Mouse (Mus musculus) urinary bladder, postnatal 25 days (tissue): Measurements from ENCODE around the gene Zfp710.
"Not testable (repeated sequence)": the region's sequence is repeated elsewhere in the genome, so short reads cannot be mapped to it uniquely, and the experiment has no call there.

ENCODE experiments used
- DNase-seq: peaks from one replicate; pipeline ENCODE4 v3.0.0; 2022; ENCODE audit warnings: low spot score

Zfp710 gene

GRCm38 (mm10) chr7:80024521-80025390, at the start of gene Zfp710:
Gene Zfp710, plus strand, starts transcription at chr7:80024814.
- DNase-seq: peak; percentile 70

- no peak for DNase-seq
These were observed 49.3 kb upstream of the Zfp710 start for GRCm38 (mm10) chr7:79975316-79975715.

DNA sequence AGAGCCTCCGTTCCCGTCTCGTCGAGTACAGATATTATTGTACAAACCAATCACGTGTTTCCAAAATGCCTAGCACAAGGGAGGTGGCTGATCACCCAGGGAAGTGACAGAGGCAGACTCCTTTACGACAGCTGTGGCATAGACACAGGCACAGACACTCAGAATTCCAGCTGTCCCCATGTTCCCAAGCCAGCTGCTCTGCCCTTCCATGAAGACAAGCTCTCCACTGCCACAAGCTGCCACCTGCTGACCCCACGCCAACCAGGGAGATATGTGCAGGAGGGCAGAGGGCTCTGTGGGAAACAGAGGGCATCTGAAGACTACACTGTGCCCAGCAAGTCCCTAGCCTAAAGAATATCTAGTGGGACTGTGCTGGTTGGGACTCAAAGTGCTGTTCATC, 37.9 kb upstream of the Zfp710 start:
- DNase-seq: no peak

DNA sequence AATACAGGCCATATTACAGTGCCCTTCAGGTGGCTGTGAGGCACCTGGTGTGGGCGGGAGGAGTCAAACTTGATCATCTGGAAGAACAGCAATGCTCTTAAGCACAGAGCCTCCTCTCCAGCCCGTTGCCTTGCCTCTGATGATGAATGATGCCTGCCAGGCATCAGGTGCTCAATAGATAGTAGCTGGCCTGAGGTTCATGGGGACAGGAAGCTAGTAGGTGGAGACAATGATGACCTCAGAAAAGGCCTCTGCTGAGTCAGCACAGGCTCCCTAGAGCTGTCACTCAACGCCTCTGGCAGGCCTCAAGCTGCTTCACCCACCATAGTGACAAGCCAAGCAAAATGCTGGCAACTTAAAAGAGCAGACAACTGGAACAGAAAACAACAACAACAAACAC, 36.9 kb upstream of the Zfp710 start:
- no peak for DNase-seq

- DNase-seq: not testable (repeated sequence)
These were observed 36.1 kb upstream of the Zfp710 start for GRCm38 (mm10) chr7:79988466-79988865.

GRCm38 (mm10) chr7:79994476-79994875, 30.1 kb upstream of the Zfp710 start:
- no peak for DNase-seq

GRCm38 (mm10) chr7:79997761-79998160, 26.9 kb upstream of the Zfp710 start:
- no peak for DNase-seq

GRCm38 (mm10) chr7:80002353-80003055, 22.1 kb upstream of the Zfp710 start:
- DNase-seq: no peak

- no peak for DNase-seq
These were observed 19.6 kb upstream of the Zfp710 start for GRCm38 (mm10) chr7:80004776-80005554.

GRCm38 (mm10) chr7:80010680-80011079, 13.9 kb upstream of the Zfp710 start:
- DNase-seq: no peak

DNA sequence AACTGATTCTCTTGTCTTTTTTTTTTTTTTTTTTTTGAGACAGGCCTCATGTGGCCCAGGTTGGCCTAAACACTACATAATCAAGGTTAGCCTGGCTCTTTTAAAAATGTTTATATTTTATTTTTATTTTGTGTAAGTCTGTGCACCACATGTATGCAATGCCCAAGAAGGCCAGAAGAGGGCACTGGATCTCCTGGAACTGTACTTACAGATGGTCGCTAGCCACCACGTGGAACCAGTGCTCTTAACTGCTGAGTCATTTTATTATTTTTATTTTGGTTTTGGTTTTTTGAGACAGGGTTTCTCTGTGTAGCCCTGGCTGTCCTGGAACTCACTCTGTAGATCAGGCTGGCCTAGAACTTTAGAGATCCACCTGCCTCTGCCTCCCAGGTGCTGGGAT, 13.1 kb upstream of the Zfp710 start:
- no peak for DNase-seq

DNA sequence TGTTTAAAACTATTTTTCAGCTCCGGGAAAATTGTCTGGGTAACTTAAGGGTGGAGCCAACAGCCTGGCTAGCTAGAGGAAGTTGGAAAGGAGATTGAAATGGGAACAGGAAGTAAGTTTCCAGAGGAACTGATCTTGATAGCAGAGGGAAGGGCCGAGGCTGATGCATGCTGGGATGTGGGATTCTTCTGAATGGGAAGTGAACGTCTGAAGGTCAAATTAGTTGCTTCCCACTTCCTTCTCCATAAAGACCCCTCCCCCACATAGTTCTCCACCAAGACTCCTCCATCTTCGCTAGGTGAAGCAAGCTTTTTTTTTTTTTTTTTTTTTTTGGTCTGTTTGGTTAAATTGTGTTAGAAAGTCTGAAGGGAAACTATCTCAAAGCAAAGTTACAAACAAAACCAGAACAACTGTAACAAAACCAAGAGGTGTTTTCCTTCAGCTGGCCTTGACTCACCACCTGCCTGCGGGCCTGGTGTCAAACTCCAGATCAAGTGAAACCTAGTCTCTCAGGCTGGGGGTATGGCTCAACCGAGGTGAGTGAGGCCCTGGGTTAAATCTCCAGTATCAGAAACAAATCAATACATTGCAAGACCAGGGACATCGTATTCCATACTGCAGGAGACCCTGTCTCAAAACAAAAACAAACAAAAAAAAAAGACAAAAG, 10.6 kb upstream of the Zfp710 start:
- no peak for DNase-seq

GRCm38 (mm10) chr7:80014826-80015755, 9.5 kb upstream of the Zfp710 start:
- no peak for DNase-seq

GRCm38 (mm10) chr7:80018506-80019452, 5.8 kb upstream of the Zfp710 start:
- DNase-seq: no peak

DNA sequence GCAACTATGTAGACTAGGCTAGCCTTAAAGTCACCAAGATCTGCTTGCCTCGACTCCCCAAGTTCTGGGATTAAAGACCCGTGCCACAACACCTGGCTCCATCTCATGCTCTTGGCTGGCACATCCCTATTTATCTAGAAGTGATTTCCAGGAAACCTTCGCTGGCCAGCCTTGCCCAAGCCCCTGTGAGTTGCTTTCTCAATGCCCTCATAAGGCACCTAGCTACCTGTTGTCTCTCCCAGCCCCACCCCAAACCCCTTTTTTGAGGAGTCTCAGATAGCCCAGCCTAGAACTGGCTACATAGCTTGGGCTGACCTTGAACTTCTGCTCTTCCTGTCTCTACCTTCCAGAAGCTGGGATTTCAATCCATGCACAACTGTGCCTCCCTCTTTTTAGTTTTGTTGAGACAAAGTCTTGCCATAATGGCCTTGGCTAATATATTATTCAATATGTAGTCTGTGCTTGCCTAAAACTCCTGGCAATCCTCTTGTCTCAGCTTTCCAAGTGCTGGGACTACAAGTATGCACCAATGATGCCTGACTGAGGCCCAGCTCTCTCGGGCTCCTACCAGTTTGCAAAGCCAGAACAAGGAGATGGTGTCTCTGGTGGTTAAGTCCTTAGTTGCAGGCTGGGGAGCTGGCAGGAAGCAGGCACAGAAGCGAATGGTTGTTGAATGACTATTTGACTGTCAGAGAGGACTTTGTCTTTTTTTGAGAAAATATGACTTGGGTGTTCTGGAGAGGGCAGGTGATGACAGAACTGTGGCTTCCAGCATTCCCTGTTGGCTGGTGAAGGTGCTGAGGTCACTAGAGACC, 786 bp upstream of the Zfp710 start:
- no peak for DNase-seq

DNA sequence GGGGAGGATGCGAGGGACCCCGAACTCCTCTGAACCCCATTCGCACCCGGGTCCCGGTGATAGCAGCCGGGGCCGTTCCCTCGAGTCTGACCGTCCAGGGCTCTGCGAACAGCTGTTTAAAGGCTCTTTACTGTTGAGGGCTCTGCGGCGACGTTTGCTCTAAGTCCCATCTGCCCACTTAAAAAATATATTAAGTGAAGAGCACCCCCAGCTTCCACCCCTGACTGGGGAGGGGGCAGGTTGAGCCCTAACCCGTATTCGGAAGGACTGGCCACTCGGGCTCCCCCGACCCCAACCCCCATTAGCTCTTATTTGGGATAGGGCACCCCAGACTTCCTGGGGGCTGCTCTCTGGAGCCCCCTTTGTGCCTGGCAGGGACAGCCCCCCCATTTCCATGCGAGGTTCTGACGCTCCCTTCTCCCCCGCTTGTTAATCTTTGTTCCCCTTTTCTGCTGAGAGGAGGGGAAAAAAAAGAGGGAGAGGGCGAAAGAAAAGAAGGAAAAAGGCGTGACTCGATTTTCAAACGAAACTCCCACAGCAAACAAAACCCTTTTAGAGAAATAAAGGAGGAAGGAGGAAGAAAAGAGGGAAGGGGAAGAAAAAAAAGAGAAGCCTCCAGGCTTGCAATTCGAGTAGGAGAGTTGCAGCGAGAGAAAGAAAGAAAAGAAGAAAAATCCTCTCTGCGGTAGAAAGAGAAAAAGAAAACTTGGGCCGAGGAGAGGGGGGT, 940 bp downstream of the Zfp710 start:
- DNase-seq: no peak

- peak; percentile 44 for DNase-seq
These were observed 1.7 kb downstream of the Zfp710 start for GRCm38 (mm10) chr7:80026118-80026989.
